Mouse (Mus musculus): Measurements from ENCODE around the gene Klhl2. TPM values are rescaled to one million over a fixed set of nuclear protein-coding genes. Genes with fewer than 3 reads are reported as not detected.

Klhl2 gene
- polyA plus RNA-seq, 1 experiment from 2014 or later = 5.6 TPM

- ATAC-seq = no peak
- H3K4me2 ChIP-seq (ENCODE audit: low read depth, low read length) = no peak overlapping the region
- 63% methylated on average over 27 of the region's 27 CpGs for WGBS
Measured at GRCm38 (mm10) chr8:64834071-64834877, 15.5 kb downstream of the Klhl2 start.

GRCm38 (mm10) chr8:64832581-64833135 lies 17.2 kb downstream of the Klhl2 start:
- ATAC-seq = no peak
- Histone ChIP-seq H3K27ac (ENCODE audit: low read length) (no peak overlapping the region), H3K36me3 (ENCODE audit: control insufficient read depth, insufficient read depth, low read length) (0 out of 2 replicates have a peak, but pooled peaks cover 4% of the 10 kb centered on the region), H3K4me2 (ENCODE audit: low read depth, low read length) (no peak overlapping the region), H3K9ac (ENCODE audit: low read depth, low read length) (no peak overlapping the region), H3K4me1 (ENCODE audit: control insufficient read depth, insufficient read depth, low read length) (0 out of 2 replicates have a peak, but pooled peaks cover 2% of the 10 kb centered on the region), H3K27me3 (replicated peaks; ENCODE audit: control insufficient read depth, insufficient read depth, low read length) (no peaks in the 10 kb centered on the region), H3K9me3 (ENCODE audit: control insufficient read depth, low read length) (no peaks in the 10 kb centered on the region), H3K4me3 (ENCODE audit: low read length) (no peak overlapping the region)
- 83% methylated on average over 13 of the region's 13 CpGs for WGBS

More at GRCm38 (mm10) chr8:64834071-64834877, 15.5 kb downstream of the Klhl2 start:
- peaks cover 3% of the 10 kb centered on the region for H3K4me1 ChIP-seq (ENCODE audit: control insufficient read depth, insufficient read depth, low read length)
- H3K27ac ChIP-seq (ENCODE audit: low read length) = no peak overlapping the region
- no peak overlapping the region for H3K9ac ChIP-seq (ENCODE audit: low read depth, low read length)
- 0 out of 2 replicates have a peak, but pooled peaks cover 4% of the 10 kb centered on the region for H3K36me3 ChIP-seq (ENCODE audit: control insufficient read depth, insufficient read depth, low read length)
- H3K4me3 ChIP-seq (ENCODE audit: low read length) = no peak overlapping the region
- no peaks in the 10 kb centered on the region for H3K27me3 ChIP-seq (replicated peaks; ENCODE audit: control insufficient read depth, insufficient read depth, low read length)
- H3K9me3 ChIP-seq (ENCODE audit: control insufficient read depth, low read length) = no peaks in the 10 kb centered on the region

- Histone ChIP-seq H3K27ac (ENCODE audit: low read length) (no peak overlapping the region), H3K27me3 (replicated peaks; ENCODE audit: control insufficient read depth, insufficient read depth, low read length) (no peaks in the 10 kb centered on the region), H3K4me3 (ENCODE audit: low read length) (no peak overlapping the region), H3K9ac (ENCODE audit: low read depth, low read length) (no peak overlapping the region), H3K4me2 (ENCODE audit: low read depth, low read length) (no peak overlapping the region), H3K36me3 (ENCODE audit: control insufficient read depth, insufficient read depth, low read length) (0 out of 2 replicates have a peak, but pooled peaks cover 4% of the 10 kb centered on the region), H3K4me1 (ENCODE audit: control insufficient read depth, insufficient read depth, low read length) (peaks cover 4% of the 10 kb centered on the region; the same call in 1 of the 2 replicates), H3K9me3 (ENCODE audit: control insufficient read depth, low read length) (no peaks in the 10 kb centered on the region)
- ATAC-seq = no peak
- WGBS = 74% methylated on average over 3 of the region's 3 CpGs
Measured at GRCm38 (mm10) chr8:64831656-64832055, 18.2 kb downstream of the Klhl2 start.

- no peak overlapping the region for H3K4me3 ChIP-seq (ENCODE audit: low read length)
- no peak overlapping the region for H3K9ac ChIP-seq (ENCODE audit: low read depth, low read length)
- H3K4me1 ChIP-seq (ENCODE audit: control insufficient read depth, insufficient read depth, low read length) = peaks cover 5% of the 10 kb centered on the region; the same call in 1 of the 2 replicates
- H3K4me2 ChIP-seq (ENCODE audit: low read depth, low read length) = no peak overlapping the region
- H3K27me3 ChIP-seq (replicated peaks; ENCODE audit: control insufficient read depth, insufficient read depth, low read length) = no peaks in the 10 kb centered on the region
- 97% methylated on average over 3 of the region's 3 CpGs for WGBS
- 0 out of 2 replicates have a peak, but pooled peaks cover 4% of the 10 kb centered on the region for H3K36me3 ChIP-seq (ENCODE audit: control insufficient read depth, insufficient read depth, low read length)
- ATAC-seq = no peak
- H3K27ac ChIP-seq (ENCODE audit: low read length) = no peak overlapping the region
- no peaks in the 10 kb centered on the region for H3K9me3 ChIP-seq (ENCODE audit: control insufficient read depth, low read length)
Measured at GRCm38 (mm10) chr8:64829921-64830320, 19.9 kb downstream of the Klhl2 start.

GRCm38 (mm10) chr8:64829391-64829790 lies 20.4 kb downstream of the Klhl2 start:
- no peak for ATAC-seq
- Histone ChIP-seq H3K27me3 (replicated peaks; ENCODE audit: control insufficient read depth, insufficient read depth, low read length) (no peaks in the 10 kb centered on the region), H3K4me3 (ENCODE audit: low read length) (no peak overlapping the region), H3K4me1 (ENCODE audit: control insufficient read depth, insufficient read depth, low read length) (peaks cover 5% of the 10 kb centered on the region; the same call in 1 of the 2 replicates), H3K27ac (ENCODE audit: low read length) (no peak overlapping the region), H3K9ac (ENCODE audit: low read depth, low read length) (no peak overlapping the region), H3K4me2 (ENCODE audit: low read depth, low read length) (no peak overlapping the region), H3K36me3 (ENCODE audit: control insufficient read depth, insufficient read depth, low read length) (0 out of 2 replicates have a peak, but pooled peaks cover 4% of the 10 kb centered on the region), H3K9me3 (ENCODE audit: control insufficient read depth, low read length) (no peaks in the 10 kb centered on the region)
- 90% methylated on average over 9 of the region's 9 CpGs for WGBS

- Histone ChIP-seq H3K4me2 (ENCODE audit: low read depth, low read length) (no peak overlapping the region), H3K9me3 (ENCODE audit: control insufficient read depth, low read length) (no peaks in the 10 kb centered on the region), H3K27ac (ENCODE audit: low read length) (no peak overlapping the region), H3K36me3 (ENCODE audit: control insufficient read depth, insufficient read depth, low read length) (0 out of 2 replicates have a peak, but pooled peaks cover 4% of the 10 kb centered on the region), H3K9ac (ENCODE audit: low read depth, low read length) (no peak overlapping the region), H3K4me3 (ENCODE audit: low read length) (no peak overlapping the region), H3K27me3 (replicated peaks; ENCODE audit: control insufficient read depth, insufficient read depth, low read length) (no peaks in the 10 kb centered on the region), H3K4me1 (ENCODE audit: control insufficient read depth, insufficient read depth, low read length) (peaks cover 5% of the 10 kb centered on the region; the same call in 1 of the 2 replicates)
- ATAC-seq = no peak
- 80% methylated on average over 15 of the region's 15 CpGs for WGBS
Measured at GRCm38 (mm10) chr8:64828466-64828865, 21.4 kb downstream of the Klhl2 start.

- Histone ChIP-seq H3K27me3 (replicated peaks; ENCODE audit: control insufficient read depth, insufficient read depth, low read length) (no peaks in the 10 kb centered on the region), H3K9ac (ENCODE audit: low read depth, low read length) (no peak overlapping the region), H3K27ac (ENCODE audit: low read length) (no peak overlapping the region), H3K4me3 (ENCODE audit: low read length) (no peak overlapping the region), H3K36me3 (ENCODE audit: control insufficient read depth, insufficient read depth, low read length) (0 out of 2 replicates have a peak, but pooled peaks cover 4% of the 10 kb centered on the region), H3K4me1 (ENCODE audit: control insufficient read depth, insufficient read depth, low read length) (peaks cover 5% of the 10 kb centered on the region; the same call in 1 of the 2 replicates), H3K9me3 (ENCODE audit: control insufficient read depth, low read length) (no peaks in the 10 kb centered on the region), H3K4me2 (ENCODE audit: low read depth, low read length) (no peak overlapping the region)
- ATAC-seq = no peak
- 86% methylated on average over 10 of the region's 10 CpGs for WGBS
Measured at GRCm38 (mm10) chr8:64827356-64827755, 22.5 kb downstream of the Klhl2 start.

- ATAC-seq = peak; percentile 86
- 52% methylated on average over 8 of the region's 8 CpGs for WGBS
- H3K36me3 ChIP-seq (ENCODE audit: control insufficient read depth, insufficient read depth, low read length) = 0 out of 2 replicates have a peak, but pooled peaks cover 4% of the 10 kb centered on the region
- H3K9me3 ChIP-seq (ENCODE audit: control insufficient read depth, low read length) = no peaks in the 10 kb centered on the region
- H3K4me3 ChIP-seq (ENCODE audit: low read length) = no peak overlapping the region
- peaks cover 5% of the 10 kb centered on the region; the same call in 1 of the 2 replicates for H3K4me1 ChIP-seq (ENCODE audit: control insufficient read depth, insufficient read depth, low read length)
- no peak overlapping the region for H3K4me2 ChIP-seq (ENCODE audit: low read depth, low read length)
- no peak overlapping the region for H3K9ac ChIP-seq (ENCODE audit: low read depth, low read length)
- no peaks in the 10 kb centered on the region for H3K27me3 ChIP-seq (replicated peaks; ENCODE audit: control insufficient read depth, insufficient read depth, low read length)
- peak overlapping the region; percentile 66 for H3K27ac ChIP-seq (ENCODE audit: low read length)
Measured at GRCm38 (mm10) chr8:64826461-64826860, 23.4 kb downstream of the Klhl2 start.

- peaks cover 5% of the 10 kb centered on the region; the same call in 1 of the 2 replicates for H3K4me1 ChIP-seq (ENCODE audit: control insufficient read depth, insufficient read depth, low read length)
- H3K27ac ChIP-seq (ENCODE audit: low read length) = no peak overlapping the region
- no peaks in the 10 kb centered on the region for H3K36me3 ChIP-seq (ENCODE audit: control insufficient read depth, insufficient read depth, low read length)
- no peaks in the 10 kb centered on the region for H3K27me3 ChIP-seq (replicated peaks; ENCODE audit: control insufficient read depth, insufficient read depth, low read length)
- no peak overlapping the region for H3K9ac ChIP-seq (ENCODE audit: low read depth, low read length)
- no peak overlapping the region for H3K4me2 ChIP-seq (ENCODE audit: low read depth, low read length)
- no peak overlapping the region for H3K4me3 ChIP-seq (ENCODE audit: low read length)
- no peak for ATAC-seq
- WGBS = 84% methylated on average over 11 of the region's 11 CpGs
- H3K9me3 ChIP-seq (ENCODE audit: control insufficient read depth, low read length) = no peaks in the 10 kb centered on the region
Measured at GRCm38 (mm10) chr8:64823905-64824304, 25.9 kb downstream of the Klhl2 start.

All from intestine, embryonic 16.5 days (tissue).